Mouse (Mus musculus) limb, embryonic 14.5 days (tissue): ENCODE measurements around the gene Spsb1. TPM values are rescaled to one million over a fixed set of nuclear protein-coding genes. Genes with fewer than 3 reads are reported as not detected.

Source experiments
- ATAC-seq: fragments of 200-750 bp; cut with Nextera tagmentation; 2 replicates; pipeline ENCODE4 v1.8.0; 2017; ENCODE audit warnings: low read depth, moderate number of reproducible peaks, moderate TSS enrichment; ENCODE audit not compliant: low FRiP score
- DNase-seq: peaks from one replicate; pipeline ENCODE4 v3.0.0-alpha.2; 2015; ENCODE audit warnings: low spot score
- H3K27ac ChIP-seq: fragments of 300-500 bp; sonication (generic); replicated peaks from 2 replicates; pipeline ENCODE4 v1.5.1; 2014; ENCODE audit warnings: low read depth, mild to moderate bottlenecking, low read length, moderate library complexity, mixed read lengths
- H3K27me3 ChIP-seq: fragments of 300-500 bp; sonication (generic); 2 replicates; pipeline ENCODE4 v1.6.1; 2014; ENCODE audit warnings: low read length, mixed read lengths; ENCODE audit not compliant: control insufficient read depth, insufficient read depth
- H3K36me3 ChIP-seq: fragments of 300-500 bp; sonication (generic); 2 replicates; pipeline ENCODE4 v1.6.1; 2014; ENCODE audit warnings: mild to moderate bottlenecking, low read length, moderate library complexity, mixed read lengths; ENCODE audit not compliant: control insufficient read depth, insufficient read depth
- H3K4me1 ChIP-seq: fragments of 300-500 bp; sonication (generic); 2 replicates; pipeline ENCODE4 v1.6.1; 2014; ENCODE audit warnings: antibody characterized with exemption, low read length, mixed read lengths; ENCODE audit not compliant: control insufficient read depth, insufficient read depth
- H3K4me2 ChIP-seq: fragments of 300-500 bp; sonication (generic); replicated peaks from 2 replicates; pipeline ENCODE4 v1.6.1; 2014; ENCODE audit warnings: low read depth, mild to moderate bottlenecking, low read length, moderate library complexity; ENCODE audit not compliant: severe bottlenecking
- H3K4me3 ChIP-seq: fragments of 300-500 bp; sonication (generic); replicated peaks from 2 replicates; pipeline ENCODE4 v1.5.1; 2014; ENCODE audit warnings: low read length
- H3K9ac ChIP-seq: fragments of 300-500 bp; sonication (generic); 2 replicates; pipeline ENCODE4 v1.6.1; 2014; ENCODE audit warnings: mild to moderate bottlenecking, low read depth, low read length, moderate library complexity; ENCODE audit not compliant: severe bottlenecking
- H3K9me3 ChIP-seq: fragments of 300-500 bp; sonication (generic); 2 replicates; pipeline ENCODE4 v1.6.1; 2016; ENCODE audit warnings: low read length; ENCODE audit not compliant: control insufficient read depth
- POLR2A ChIP-seq: fragments of 200-500 bp; IDR thresholded peaks from 2 replicates; pipeline ENCODE4 v1.8.0; 2012; ENCODE audit warnings: inconsistent platforms, mild to moderate bottlenecking, moderate library complexity, borderline replicate concordance; ENCODE audit not compliant: insufficient read depth, insufficient read length; ENCODE audit errors: extremely low read depth
- WGBS: fragments of 180-500 bp; shearing (Covaris S2); extraction: QIAGEN DNeasy Blood & Tissue Kit; methylation state at CpG from one replicate; pipeline ENCODE4 v1.1.7; 2014; 5-methylcytosine and 5-hydroxymethylcytosine counted together
- polyA plus RNA-seq, 2 experiments: library from polyadenylated mRNA; depleted of rRNA in 1 of 2; stranded (reverse) in 1 of 2; unstranded in 1 of 2; fragments of >200 nt; fragmentation: Nextera tagmentation in 1 of 2; extraction: Ambion mirVana in 1 of 2; gene quantifications; 2 replicates each; pipeline versions ENCODE4 v1.2.1 to v1.2.3; 2012 to 2014

Gene Spsb1
- polyA plus RNA-seq, 2 experiments: 18.0 to 19.4 TPM

- no peak overlapping the region for H3K4me2 ChIP-seq
- WGBS: 42% methylated on average over 10 of the region's 10 CpGs
- H3K9me3 ChIP-seq: no peaks in the 10 kb centered on the region
- no peak overlapping the region for H3K9ac ChIP-seq
- peaks cover 86% of the 10 kb centered on the region for H3K4me1 ChIP-seq
- DNase-seq: no peak
- TF ChIP-seq POLR2A: no peak
- no peaks in the 10 kb centered on the region for H3K27me3 ChIP-seq
- 0 out of 2 replicates have a peak overlapping the region, but pooled peaks have one; percentile 8 for H3K27ac ChIP-seq
- ATAC-seq: no peak
- no peak overlapping the region for H3K4me3 ChIP-seq
- H3K36me3 ChIP-seq: no peaks in the 10 kb centered on the region
These were observed 11.8 kb downstream of the Spsb1 start for GRCm38 (mm10) chr4:149942831-149943741.

GRCm38 (mm10) chr4:149941067-149941755 is 13.6 kb downstream of the Spsb1 start:
- no peak overlapping the region for H3K4me2 ChIP-seq
- H3K27me3 ChIP-seq: no peaks in the 10 kb centered on the region
- no peak overlapping the region for H3K4me3 ChIP-seq
- no peak for TF ChIP-seq POLR2A
- 70% methylated on average over 18 of the region's 18 CpGs for WGBS
- no peak overlapping the region for H3K27ac ChIP-seq
- no peaks in the 10 kb centered on the region for H3K9me3 ChIP-seq
- no peak overlapping the region for H3K9ac ChIP-seq
- peaks cover 71% of the 10 kb centered on the region for H3K4me1 ChIP-seq
- DNase-seq (no peak), ATAC-seq (no peak)
- no peaks in the 10 kb centered on the region for H3K36me3 ChIP-seq

GRCm38 (mm10) chr4:149938701-149939100 is 16.1 kb downstream of the Spsb1 start:
- DNase-seq: peak; percentile 48
- H3K27ac ChIP-seq: 0 out of 2 replicates have a peak overlapping the region, but pooled peaks have one; percentile 55
- H3K9me3 ChIP-seq: no peaks in the 10 kb centered on the region
- no peaks in the 10 kb centered on the region for H3K27me3 ChIP-seq
- H3K9ac ChIP-seq: no peak overlapping the region
- WGBS: 29% methylated on average over 8 of the region's 8 CpGs
- no peak overlapping the region; the same call in 1 of the 2 replicates for H3K4me2 ChIP-seq
- no peak overlapping the region for H3K4me3 ChIP-seq
- no peak for TF ChIP-seq POLR2A
- 0 out of 2 replicates have a peak, but pooled peaks cover 4% of the 10 kb centered on the region for H3K36me3 ChIP-seq
- peaks cover 46% of the 10 kb centered on the region for H3K4me1 ChIP-seq
- ATAC-seq: peak; percentile 78; the same call in 1 of the 2 replicates

GRCm38 (mm10) chr4:149936921-149937320 is 17.9 kb downstream of the Spsb1 start:
- Histone ChIP-seq H3K9me3 (no peaks in the 10 kb centered on the region), H3K27ac (no peak overlapping the region), H3K9ac (no peak overlapping the region), H3K4me2 (no peak overlapping the region), H3K4me1 (peaks cover 30% of the 10 kb centered on the region), H3K36me3 (0 out of 2 replicates have a peak, but pooled peaks cover 4% of the 10 kb centered on the region), H3K4me3 (no peak overlapping the region), H3K27me3 (no peaks in the 10 kb centered on the region)
- WGBS: 50% methylated on average over 5 of the region's 5 CpGs
- TF ChIP-seq POLR2A: no peak
- DNase-seq (no peak), ATAC-seq (no peak)

- Histone ChIP-seq H3K4me1 (peaks cover 25% of the 10 kb centered on the region), H3K9me3 (no peaks in the 10 kb centered on the region), H3K27ac (no peak overlapping the region), H3K27me3 (no peaks in the 10 kb centered on the region), H3K9ac (no peak overlapping the region), H3K36me3 (0 out of 2 replicates have a peak, but pooled peaks cover 4% of the 10 kb centered on the region), H3K4me3 (no peak overlapping the region), H3K4me2 (no peak overlapping the region)
- 77% methylated on average over 6 of the region's 6 CpGs for WGBS
- TF ChIP-seq POLR2A: no peak
- ATAC-seq (no peak), DNase-seq (no peak)
These were observed 19.4 kb downstream of the Spsb1 start for GRCm38 (mm10) chr4:149935470-149935869.
